Mouse (Mus musculus) cortical plate, adult 2 months (tissue): Measurements from ENCODE around the gene Nbeal2.

Experiments
- CTCF ChIP-seq: fragments of 200-500 bp; IDR thresholded peaks from 2 replicates; pipeline ENCODE4 v1.5.1; 2011; ENCODE audit warnings: mild to moderate bottlenecking, control low read depth, low read length; ENCODE audit not compliant: insufficient read depth; ENCODE audit errors: extremely low read depth
- POLR2A ChIP-seq: fragments of 200-500 bp; IDR thresholded peaks from 2 replicates; pipeline ENCODE4 v1.6.1; 2011; ENCODE audit warnings: mild to moderate bottlenecking, low read length, control low read depth; ENCODE audit not compliant: insufficient read depth; ENCODE audit errors: extremely low read depth

- TF ChIP-seq CTCF (no peak), POLR2A (no peak)
Observed at GRCm38 (mm10) chr9:110667219-110667836, 13.4 kb upstream of the Nbeal2 start.
